Mouse (Mus musculus) neural tube, embryonic 11.5 days (tissue): ENCODE measurements at regions not wholly inside any gene's neighbourhood (a gene's known extent, or its start where the extent isn't known, plus 50 kb on each side); places are given as distances from the start of the nearest gene placed in this dataset.

Experiments
- ATAC-seq: fragments of 200-750 bp; cut with Nextera tagmentation; 2 replicates; pipeline ENCODE4 v1.8.0; 2017; ENCODE audit warnings: moderate number of reproducible peaks, mild to moderate bottlenecking, moderate TSS enrichment, moderate library complexity; ENCODE audit not compliant: insufficient read depth, low FRiP score, low TSS enrichment
- DNase-seq: peaks from one replicate; pipeline ENCODE4 v3.0.0-alpha.2; 2015; ENCODE audit warnings: low spot score
- H3K27ac ChIP-seq: fragments of 300-500 bp; sonication (generic); 2 replicates; pipeline ENCODE4 v1.5.1; 2014; ENCODE audit warnings: low read depth, mild to moderate bottlenecking, low read length
- H3K27me3 ChIP-seq: fragments of 300-500 bp; sonication (generic); 2 replicates; pipeline ENCODE4 v1.6.1; 2014; ENCODE audit warnings: mild to moderate bottlenecking, low read length, mixed read lengths; ENCODE audit not compliant: control insufficient read depth, insufficient read depth
- H3K36me3 ChIP-seq: fragments of 300-500 bp; sonication (generic); 2 replicates; pipeline ENCODE4 v1.6.1; 2014; ENCODE audit warnings: mild to moderate bottlenecking, low read length, moderate library complexity, mixed read lengths; ENCODE audit not compliant: control insufficient read depth, insufficient read depth
- H3K4me1 ChIP-seq: fragments of 300-500 bp; sonication (generic); 2 replicates; pipeline ENCODE4 v1.6.1; 2014; ENCODE audit warnings: low read length, mixed read lengths; ENCODE audit not compliant: control insufficient read depth, insufficient read depth
- H3K4me2 ChIP-seq: fragments of 300-500 bp; sonication (generic); 2 replicates; pipeline ENCODE4 v1.6.1; 2014; ENCODE audit warnings: low read depth, mild to moderate bottlenecking, moderate library complexity
- H3K4me3 ChIP-seq: fragments of 300-500 bp; sonication (generic); 2 replicates; pipeline ENCODE4 v1.5.1; 2014; ENCODE audit warnings: low read depth, low read length
- H3K9ac ChIP-seq: fragments of 300-500 bp; sonication (generic); 2 replicates; pipeline ENCODE4 v1.6.1; 2014; ENCODE audit warnings: mild to moderate bottlenecking, low read length
- H3K9me3 ChIP-seq: fragments of 300-500 bp; sonication (generic); 2 replicates; pipeline ENCODE4 v1.6.1; 2016; ENCODE audit warnings: low read length; ENCODE audit not compliant: control insufficient read depth
- WGBS: fragments of 180-500 bp; shearing (Covaris S2); extraction: QIAGEN DNeasy Blood & Tissue Kit; methylation state at CpG from one replicate; pipeline ENCODE4 v1.1.7; 2014; 5-methylcytosine and 5-hydroxymethylcytosine counted together

DNA sequence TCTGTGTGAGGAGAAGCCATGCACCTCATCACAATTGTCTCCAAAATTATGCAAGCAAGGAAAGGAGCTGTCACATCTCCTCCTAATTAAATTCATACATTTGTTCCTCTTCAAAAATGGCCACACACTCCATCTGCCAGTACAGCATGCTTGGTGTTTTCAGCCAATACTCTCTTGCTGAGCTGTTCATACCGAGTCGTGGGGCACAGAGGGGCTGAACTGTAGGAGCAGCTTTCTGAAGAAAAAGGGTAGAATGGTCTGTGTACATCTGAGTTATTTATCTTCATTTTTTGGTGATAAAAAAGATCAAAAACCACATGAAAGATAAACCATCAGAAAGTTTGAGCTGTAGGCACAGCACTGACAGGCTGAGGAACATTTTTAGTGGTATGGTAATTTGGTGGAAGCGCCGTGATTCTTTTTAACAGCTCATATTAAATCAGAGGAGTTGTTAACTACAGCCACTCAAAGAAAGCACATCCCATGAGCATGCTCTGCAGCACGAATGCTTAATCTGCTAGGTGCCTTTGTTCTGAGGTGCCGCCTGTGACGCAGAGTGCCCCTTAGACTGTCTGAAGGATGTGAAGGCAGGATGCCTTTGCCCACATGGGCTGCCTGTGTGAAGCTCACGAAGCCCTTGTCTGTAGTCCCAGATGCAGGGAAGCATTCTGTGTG, 573.8 kb downstream of the Dcdc2c start:
- Histone ChIP-seq H3K27ac (no peak overlapping the region), H3K36me3 (no peaks in the 10 kb centered on the region), H3K4me2 (no peak overlapping the region), H3K27me3 (no peaks in the 10 kb centered on the region), H3K4me3 (no peak overlapping the region), H3K4me1 (peaks cover 6% of the 10 kb centered on the region; the same call in 1 of the 2 replicates), H3K9ac (no peak overlapping the region), H3K9me3 (no peaks in the 10 kb centered on the region)
- DNase-seq (no peak), ATAC-seq (peak; percentile 31; the same call in 1 of the 2 replicates)
- 51% methylated on average over 8 of the region's 8 CpGs for WGBS

DNA sequence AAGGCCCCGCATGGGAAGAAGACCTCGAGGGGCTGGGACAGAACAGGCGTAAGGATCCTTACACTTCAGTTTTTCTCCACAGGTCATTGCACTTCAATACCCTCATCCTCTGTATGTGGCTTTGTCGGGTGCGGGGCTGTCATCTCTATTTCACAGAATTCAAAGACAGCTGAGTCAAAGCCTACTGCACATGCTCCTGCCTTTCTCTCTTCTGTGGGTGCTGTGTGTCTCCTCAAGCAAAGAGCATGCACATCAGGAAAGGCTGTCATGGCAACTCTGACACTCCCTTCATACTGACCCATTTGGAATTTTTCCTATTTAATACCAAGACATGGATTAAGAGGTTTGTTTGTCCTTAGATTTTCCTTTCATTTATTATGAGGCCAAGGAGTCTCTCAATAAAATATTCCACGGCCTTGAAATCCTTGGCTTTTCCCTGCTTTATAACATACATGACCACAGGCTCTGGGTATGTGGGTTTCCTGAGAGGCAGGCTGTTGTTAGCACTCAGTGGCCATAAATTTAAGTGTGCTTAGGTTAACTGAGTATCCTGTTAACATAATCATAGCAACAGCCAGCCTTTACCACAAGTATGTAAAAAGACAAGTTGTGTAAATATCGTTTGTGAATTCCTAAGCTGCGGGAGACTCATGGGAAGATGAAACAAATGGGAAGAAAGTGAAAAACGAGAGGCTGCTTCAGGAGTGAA, 574.5 kb downstream of the Dcdc2c start:
- ATAC-seq (no peak), DNase-seq (no peak)
- peaks cover 6% of the 10 kb centered on the region; the same call in 1 of the 2 replicates for H3K4me1 ChIP-seq
- H3K4me2 ChIP-seq, result no peak overlapping the region
- no peaks in the 10 kb centered on the region for H3K9me3 ChIP-seq
- H3K4me3 ChIP-seq, result no peak overlapping the region
- no peaks in the 10 kb centered on the region for H3K36me3 ChIP-seq
- H3K9ac ChIP-seq, result no peak overlapping the region
- WGBS, result 64% methylated on average over 9 of the region's 9 CpGs
- H3K27me3 ChIP-seq, result no peaks in the 10 kb centered on the region
- no peak overlapping the region for H3K27ac ChIP-seq

DNA sequence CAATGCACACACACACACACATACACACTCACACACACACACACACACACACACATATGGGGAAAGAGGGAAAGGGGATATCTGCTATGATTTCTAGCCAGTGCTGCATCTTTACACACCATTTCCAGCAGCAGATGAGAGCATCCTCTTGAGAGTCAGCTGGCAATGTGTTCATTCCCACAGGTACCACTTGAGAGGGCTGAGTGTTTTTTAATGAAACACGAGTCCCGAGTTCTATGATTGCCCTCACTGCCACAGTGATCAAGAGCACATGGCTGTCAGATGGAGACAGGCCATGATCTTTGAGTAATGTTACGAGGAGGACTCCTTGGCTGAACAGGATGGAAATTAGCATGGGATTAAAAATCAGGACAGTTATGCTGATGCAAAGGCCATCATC, 589.3 kb downstream of the Dcdc2c start:
- ATAC-seq (no peak), DNase-seq (no peak)
- H3K4me1 ChIP-seq, result no peaks in the 10 kb centered on the region
- H3K4me2 ChIP-seq, result no peak overlapping the region
- no peaks in the 10 kb centered on the region for H3K9me3 ChIP-seq
- 72% methylated on average over 3 of the region's 3 CpGs for WGBS
- H3K27ac ChIP-seq, result no peak overlapping the region
- H3K9ac ChIP-seq, result no peak overlapping the region
- no peaks in the 10 kb centered on the region for H3K27me3 ChIP-seq
- no peaks in the 10 kb centered on the region for H3K36me3 ChIP-seq
- H3K4me3 ChIP-seq, result no peak overlapping the region

DNA sequence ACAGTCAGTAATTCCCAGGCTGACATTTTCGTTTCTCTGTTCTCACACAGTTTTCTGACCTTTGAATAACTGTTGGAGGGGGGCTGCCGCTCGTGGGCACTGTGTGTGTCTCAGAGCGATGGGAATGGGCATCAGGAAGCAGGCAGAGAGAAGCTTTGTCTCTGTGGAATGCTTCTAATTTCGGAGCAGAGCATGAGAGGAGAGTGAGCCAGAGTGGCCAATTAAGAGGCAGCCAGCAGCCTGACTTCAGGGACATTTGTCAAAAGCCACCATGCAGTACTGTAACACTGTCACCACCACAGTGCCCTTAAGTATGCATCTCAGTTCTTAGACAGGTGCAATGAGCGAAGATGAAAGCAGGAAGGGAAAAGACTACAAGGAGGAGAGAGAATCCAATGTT, 592.1 kb downstream of the Dcdc2c start:
- ATAC-seq, result no peak

DNA sequence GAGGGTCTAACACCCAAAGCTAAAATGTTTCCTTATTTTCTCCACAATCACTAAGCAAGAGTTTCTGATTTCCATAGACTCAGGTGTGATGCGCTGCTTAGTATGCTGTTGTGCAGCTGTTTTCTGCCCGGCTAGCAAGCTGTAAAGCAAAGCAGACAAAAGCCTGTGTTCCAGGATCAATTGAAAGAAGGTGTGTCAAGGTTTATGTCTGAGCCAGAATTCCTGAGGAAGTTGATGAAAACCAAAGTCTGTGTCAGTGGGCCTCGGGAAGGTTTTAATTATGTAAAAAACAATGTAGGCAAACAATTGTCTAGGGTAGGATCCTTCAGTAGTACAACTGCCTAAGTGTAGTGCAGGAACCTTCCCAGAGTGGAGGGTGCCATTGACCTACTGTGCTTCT, 604.6 kb downstream of the Dcdc2c start:
- no peak for DNase-seq
- Histone ChIP-seq H3K4me2 (no peak overlapping the region), H3K27ac (peak overlapping the region; percentile 24; the same call in 1 of the 2 replicates)

More for the DNA sequence above, 592.1 kb downstream of the Dcdc2c start:
- H3K27ac ChIP-seq, result no peak overlapping the region
- H3K4me3 ChIP-seq, result no peak overlapping the region
- 59% methylated on average over 6 of the region's 6 CpGs for WGBS
- H3K27me3 ChIP-seq, result no peaks in the 10 kb centered on the region
- H3K9ac ChIP-seq, result no peak overlapping the region
- no peak for DNase-seq
- H3K36me3 ChIP-seq, result no peaks in the 10 kb centered on the region
- no peaks in the 10 kb centered on the region for H3K9me3 ChIP-seq
- H3K4me1 ChIP-seq, result no peaks in the 10 kb centered on the region
- H3K4me2 ChIP-seq, result no peak overlapping the region

DNA sequence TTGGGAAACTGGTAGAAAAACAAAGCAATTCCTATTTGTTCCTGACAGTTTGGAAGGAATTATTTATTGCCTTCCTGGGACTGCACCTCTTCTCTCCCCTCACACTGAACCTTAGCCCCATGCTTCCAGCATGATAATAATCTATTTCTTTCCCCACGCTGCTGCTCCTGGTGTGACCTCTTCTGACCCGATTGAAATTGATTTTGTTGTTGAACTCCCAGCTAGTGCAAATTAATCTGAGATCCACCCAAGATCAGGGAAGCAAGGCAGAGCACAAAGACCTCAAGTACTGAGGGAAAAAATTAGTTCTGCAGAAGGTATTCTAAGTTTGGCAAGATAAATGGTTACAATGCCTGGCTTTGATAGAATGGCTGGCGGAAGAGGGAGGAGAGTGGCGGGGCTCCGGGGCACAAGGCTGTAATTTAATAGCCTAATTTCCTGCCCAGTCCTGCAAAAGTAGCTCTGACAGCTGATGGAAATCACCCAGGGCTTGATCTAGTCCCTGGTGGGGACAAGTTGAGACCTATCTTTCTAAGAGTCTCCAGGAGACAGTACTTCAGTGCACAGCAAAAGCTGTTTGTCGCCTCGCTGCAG, 604.6 kb upstream of the Sox11 start:
- 34% methylated on average over 7 of the region's 7 CpGs for WGBS
- DNase-seq (peak; percentile 40), ATAC-seq (no peak)
- Histone ChIP-seq H3K4me3 (no peak overlapping the region), H3K27me3 (no peaks in the 10 kb centered on the region), H3K9me3 (no peaks in the 10 kb centered on the region), H3K4me2 (no peak overlapping the region), H3K4me1 (peaks cover 10% of the 10 kb centered on the region; the same call in 1 of the 2 replicates), H3K9ac (no peak overlapping the region), H3K36me3 (no peaks in the 10 kb centered on the region), H3K27ac (peak overlapping the region; percentile 24)

More for the DNA sequence above, 604.6 kb downstream of the Dcdc2c start:
- H3K27me3 ChIP-seq, result no peaks in the 10 kb centered on the region
- no peaks in the 10 kb centered on the region for H3K36me3 ChIP-seq
- no peaks in the 10 kb centered on the region for H3K9me3 ChIP-seq
- H3K4me1 ChIP-seq, result peaks cover 10% of the 10 kb centered on the region; the same call in 1 of the 2 replicates
- WGBS, result 72% methylated on average over 3 of the region's 3 CpGs
- no peak overlapping the region for H3K4me3 ChIP-seq
- H3K9ac ChIP-seq, result no peak overlapping the region
- no peak for ATAC-seq

DNA sequence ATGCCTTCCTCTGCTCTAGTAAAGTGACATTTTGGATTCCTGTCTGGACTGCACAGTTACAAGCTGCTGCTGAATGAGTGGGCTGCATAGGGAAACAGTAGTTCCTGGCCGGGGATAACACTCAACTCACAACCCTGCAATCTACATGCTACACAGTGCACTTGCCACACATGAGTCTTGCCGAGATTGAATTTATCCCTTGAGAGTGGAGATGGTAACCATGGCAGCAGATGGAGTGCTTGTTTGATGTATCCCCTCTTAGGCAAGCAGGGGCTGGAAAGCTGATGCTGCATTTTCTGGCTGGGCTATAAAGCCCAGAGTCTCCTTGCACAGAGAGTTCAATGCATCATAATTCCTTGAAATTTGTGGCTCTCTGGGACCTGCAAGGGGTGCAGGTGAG, 603.0 kb upstream of the Sox11 start:
- no peaks in the 10 kb centered on the region for H3K27me3 ChIP-seq
- H3K9ac ChIP-seq, result no peak overlapping the region
- H3K27ac ChIP-seq, result 0 out of 2 replicates have a peak overlapping the region, but pooled peaks have one; percentile 50
- no peak overlapping the region for H3K4me2 ChIP-seq
- H3K36me3 ChIP-seq, result no peaks in the 10 kb centered on the region
- ATAC-seq (peak; percentile 38), DNase-seq (peak; percentile 53)
- no peaks in the 10 kb centered on the region for H3K9me3 ChIP-seq
- 37% methylated on average over 2 of the region's 2 CpGs for WGBS
- no peak overlapping the region for H3K4me3 ChIP-seq
- peaks cover 10% of the 10 kb centered on the region; the same call in 1 of the 2 replicates for H3K4me1 ChIP-seq

DNA sequence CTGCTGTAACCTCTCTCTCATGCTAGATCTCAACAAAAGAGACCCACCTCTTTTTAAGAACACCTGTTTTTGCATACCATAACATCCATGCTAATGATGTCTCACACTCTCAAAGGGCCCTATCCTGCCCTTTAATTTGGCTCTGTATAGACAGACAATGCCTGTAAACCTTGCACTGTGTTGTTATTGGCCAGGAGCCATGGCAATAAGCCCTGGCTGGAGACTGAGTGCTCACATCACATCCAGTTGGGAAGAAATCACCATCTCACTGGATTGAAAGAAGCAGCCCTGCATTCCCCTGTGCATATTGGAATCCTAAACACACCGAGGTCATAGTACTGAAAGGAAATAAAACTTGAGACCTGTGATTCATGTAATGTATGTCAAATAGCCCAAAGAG, 598.7 kb upstream of the Sox11 start:
- ATAC-seq, result no peak

More for the DNA sequence above, 598.7 kb upstream of the Sox11 start:
- Histone ChIP-seq H3K4me1 (0 out of 2 replicates have a peak, but pooled peaks cover 3% of the 10 kb centered on the region), H3K27ac (no peak overlapping the region), H3K4me3 (no peak overlapping the region), H3K9me3 (no peaks in the 10 kb centered on the region), H3K27me3 (no peaks in the 10 kb centered on the region), H3K4me2 (no peak overlapping the region), H3K36me3 (no peaks in the 10 kb centered on the region), H3K9ac (no peak overlapping the region)
- DNase-seq, result no peak
- WGBS, result 77% methylated on average over 1 of the region's 1 CpGs
